Mouse (Mus musculus) liver, embryonic 14.5 days (tissue): ENCODE results near the gene Slc24a4.

Source experiments
- CTCF ChIP-seq: IDR thresholded peaks from 2 replicates; pipeline ENCODE4 v1.5.1; 2016; ENCODE audit warnings: antibody characterized with exemption, low read depth, control low read depth
- EP300 ChIP-seq: IDR thresholded peaks from 2 replicates; pipeline ENCODE4 v1.6.1; 2016; ENCODE audit warnings: antibody characterized with exemption, low read depth

GRCm38 (mm10) chr12:102263249-102263648, 134.7 kb downstream of the Slc24a4 start:
- TF ChIP-seq CTCF = no peak
- no peak for TF ChIP-seq EP300
